Mouse (Mus musculus): Measurements from ENCODE around the gene Cd4. TPM values are rescaled to one million over a fixed set of nuclear protein-coding genes. Genes with fewer than 3 reads are reported as not detected.
"Not testable (repeated sequence)": the region's sequence is repeated elsewhere in the genome, so short reads cannot be mapped to it uniquely, and the experiment has no call there.

The Cd4 gene
- polyA plus RNA-seq, 1 experiment from 2014 or later: 0.27 TPM

DNA sequence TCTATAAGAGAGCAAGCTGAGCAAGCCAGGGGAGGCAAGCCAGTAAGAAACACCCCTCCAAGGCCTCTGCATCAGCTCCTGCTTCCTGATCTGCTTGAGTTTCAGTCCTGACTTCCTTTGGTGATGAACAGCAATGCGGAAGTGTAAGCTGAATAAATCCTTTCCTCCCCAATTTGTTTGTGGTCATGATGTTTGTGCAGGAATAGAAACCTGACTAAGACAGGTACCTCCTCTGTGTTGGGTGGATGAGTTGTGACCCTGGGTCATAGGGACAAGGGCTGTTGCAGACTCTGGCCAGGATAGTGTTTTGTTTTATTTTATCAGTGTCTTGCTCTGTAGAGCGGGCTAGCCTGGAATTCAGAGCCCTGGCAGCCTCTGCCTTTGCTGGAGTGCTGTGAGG lies 6.1 kb upstream of the Cd4 start:
- H3K9me3 ChIP-seq (ENCODE audit: control insufficient read depth, low read length); H3K4me2 ChIP-seq (replicated peaks); DNase-seq (ENCODE audit: low spot score); H3K4me1 ChIP-seq (replicated peaks; ENCODE audit: control insufficient read depth, insufficient read depth, low read length); H3K36me3 ChIP-seq (replicated peaks; ENCODE audit: control insufficient read depth, insufficient read depth); H3K9ac ChIP-seq; H3K4me3 ChIP-seq (replicated peaks; ENCODE audit: low read length); ATAC-seq (ENCODE audit: low FRiP score); H3K27me3 ChIP-seq (ENCODE audit: control insufficient read depth, insufficient read depth, low read length); H3K27ac ChIP-seq: not testable (repeated sequence)
- 98% methylated on average over 2 of the region's 2 CpGs for WGBS

DNA sequence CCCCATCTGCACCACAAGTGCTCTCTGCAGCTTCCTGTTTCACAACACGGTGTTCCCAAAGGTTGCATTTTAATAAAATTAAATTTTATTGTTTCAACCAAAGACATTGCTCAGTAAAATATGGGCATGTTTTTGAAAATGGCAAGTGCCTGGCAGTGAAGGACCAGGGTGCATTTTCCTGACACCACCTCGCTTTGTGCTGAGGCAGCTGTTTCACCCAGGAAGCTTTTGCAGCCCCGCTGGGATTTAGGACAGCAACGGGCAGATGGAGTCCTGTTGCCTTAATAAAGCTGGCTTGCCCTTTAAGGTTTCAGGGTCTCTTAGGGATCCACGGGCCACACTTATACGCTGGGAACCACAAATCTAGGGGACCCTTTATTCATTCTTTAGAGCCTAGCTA lies 3.0 kb upstream of the Cd4 start:
- Histone ChIP-seq H3K4me3 (replicated peaks; ENCODE audit: low read length) (no peak overlapping the region), H3K9ac (no peak overlapping the region), H3K36me3 (replicated peaks; ENCODE audit: control insufficient read depth, insufficient read depth) (no peaks in the 10 kb centered on the region), H3K4me2 (replicated peaks) (no peak overlapping the region), H3K9me3 (ENCODE audit: control insufficient read depth, low read length) (no peaks in the 10 kb centered on the region), H3K27ac (no peak overlapping the region), H3K4me1 (replicated peaks; ENCODE audit: control insufficient read depth, insufficient read depth, low read length) (no peaks in the 10 kb centered on the region), H3K27me3 (ENCODE audit: control insufficient read depth, insufficient read depth, low read length) (no peaks in the 10 kb centered on the region)
- 58% methylated on average over 6 of the region's 6 CpGs for WGBS
- ATAC-seq (ENCODE audit: low FRiP score) (no peak), DNase-seq (ENCODE audit: low spot score) (no peak)

DNA sequence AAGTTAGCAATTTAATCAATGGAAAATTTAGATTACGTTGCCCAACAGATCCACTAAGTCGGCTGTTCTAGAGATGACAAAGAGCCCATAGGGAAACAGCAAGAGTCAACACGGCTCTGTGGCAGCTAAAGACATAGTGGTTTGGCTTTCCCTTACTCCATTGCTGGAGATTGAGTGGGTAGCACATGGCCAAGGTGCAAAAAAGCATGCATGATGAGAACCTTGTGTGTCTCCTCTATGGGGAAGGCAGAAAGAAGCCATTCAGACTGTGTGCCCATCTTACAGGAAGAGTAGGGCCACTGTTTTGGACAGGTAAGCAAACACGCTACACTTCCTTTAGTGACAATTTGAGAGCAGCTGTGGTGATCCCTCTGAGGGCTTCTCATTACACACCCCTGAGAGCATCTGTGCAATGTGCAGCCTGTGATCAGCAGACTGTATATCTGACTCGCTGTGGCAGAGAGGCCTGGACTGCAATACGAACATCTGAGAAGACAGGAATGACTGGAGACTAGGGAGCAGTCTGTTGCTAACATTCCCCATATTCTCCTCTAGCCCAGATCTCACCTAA lies 619 bp upstream of the Cd4 start:
- H3K4me1 ChIP-seq (replicated peaks; ENCODE audit: control insufficient read depth, insufficient read depth, low read length): no peaks in the 10 kb centered on the region
- H3K4me3 ChIP-seq (replicated peaks; ENCODE audit: low read length): no peak overlapping the region
- H3K9me3 ChIP-seq (ENCODE audit: control insufficient read depth, low read length): no peaks in the 10 kb centered on the region
- no peaks in the 10 kb centered on the region for H3K36me3 ChIP-seq (replicated peaks; ENCODE audit: control insufficient read depth, insufficient read depth)
- no peak overlapping the region for H3K27ac ChIP-seq
- DNase-seq (ENCODE audit: low spot score) (no peak), ATAC-seq (ENCODE audit: low FRiP score) (no peak)
- H3K4me2 ChIP-seq (replicated peaks): no peak overlapping the region
- H3K27me3 ChIP-seq (ENCODE audit: control insufficient read depth, insufficient read depth, low read length): no peaks in the 10 kb centered on the region
- no peak overlapping the region for H3K9ac ChIP-seq
- WGBS: 92% methylated on average over 6 of the region's 6 CpGs

- H3K9me3 ChIP-seq (ENCODE audit: control insufficient read depth, low read length): no peaks in the 10 kb centered on the region
- H3K9ac ChIP-seq: no peak overlapping the region
- ATAC-seq (ENCODE audit: low FRiP score) (no peak), DNase-seq (ENCODE audit: low spot score) (no peak)
- no peak overlapping the region for H3K4me3 ChIP-seq (replicated peaks; ENCODE audit: low read length)
- no peaks in the 10 kb centered on the region for H3K27me3 ChIP-seq (ENCODE audit: control insufficient read depth, insufficient read depth, low read length)
- H3K4me1 ChIP-seq (replicated peaks; ENCODE audit: control insufficient read depth, insufficient read depth, low read length): no peaks in the 10 kb centered on the region
- no peak overlapping the region for H3K4me2 ChIP-seq (replicated peaks)
- H3K36me3 ChIP-seq (replicated peaks; ENCODE audit: control insufficient read depth, insufficient read depth): no peaks in the 10 kb centered on the region
- WGBS: 94% methylated on average over 8 of the region's 8 CpGs
- no peak overlapping the region for H3K27ac ChIP-seq
These were observed 2.1 kb downstream of the Cd4 start for GRCm38 (mm10) chr6:124885956-124886381.

GRCm38 (mm10) chr6:124884714-124885500 lies 3.1 kb downstream of the Cd4 start:
- WGBS: 72% methylated on average over 10 of the region's 10 CpGs
- H3K4me3 ChIP-seq (replicated peaks; ENCODE audit: low read length): no peak overlapping the region
- no peaks in the 10 kb centered on the region for H3K36me3 ChIP-seq (replicated peaks; ENCODE audit: control insufficient read depth, insufficient read depth)
- no peaks in the 10 kb centered on the region for H3K27me3 ChIP-seq (ENCODE audit: control insufficient read depth, insufficient read depth, low read length)
- no peaks in the 10 kb centered on the region for H3K9me3 ChIP-seq (ENCODE audit: control insufficient read depth, low read length)
- no peaks in the 10 kb centered on the region for H3K4me1 ChIP-seq (replicated peaks; ENCODE audit: control insufficient read depth, insufficient read depth, low read length)
- H3K27ac ChIP-seq: no peak overlapping the region
- ATAC-seq (ENCODE audit: low FRiP score) (no peak), DNase-seq (ENCODE audit: low spot score) (no peak)
- no peak overlapping the region for H3K9ac ChIP-seq
- H3K4me2 ChIP-seq (replicated peaks): no peak overlapping the region

DNA sequence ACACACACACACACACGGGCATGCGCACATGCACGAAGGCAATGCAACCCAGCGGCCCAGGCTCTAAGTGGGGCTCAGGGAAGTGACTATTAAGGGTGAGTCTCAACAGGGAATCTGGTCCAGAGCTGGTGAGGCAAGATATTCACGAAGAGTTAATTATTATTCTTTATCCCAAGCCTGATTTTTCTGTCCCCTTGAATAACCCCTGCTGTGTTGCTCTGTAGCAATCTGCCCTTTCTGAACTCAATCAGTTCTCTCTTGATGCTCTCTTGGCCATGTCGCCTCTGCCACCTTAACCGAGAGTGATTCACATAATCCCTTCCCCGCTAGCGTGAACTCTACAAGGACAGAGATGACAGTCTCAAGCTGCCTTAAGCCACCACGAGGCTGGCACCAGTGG lies 4.7 kb downstream of the Cd4 start:
- DNase-seq (ENCODE audit: low spot score) (no peak), ATAC-seq (ENCODE audit: low FRiP score) (no peak)
- Histone ChIP-seq H3K36me3 (replicated peaks; ENCODE audit: control insufficient read depth, insufficient read depth) (no peaks in the 10 kb centered on the region), H3K9ac (no peak overlapping the region), H3K27ac (no peak overlapping the region), H3K9me3 (ENCODE audit: control insufficient read depth, low read length) (no peaks in the 10 kb centered on the region), H3K4me2 (replicated peaks) (no peak overlapping the region), H3K4me3 (replicated peaks; ENCODE audit: low read length) (no peak overlapping the region), H3K27me3 (ENCODE audit: control insufficient read depth, insufficient read depth, low read length) (no peaks in the 10 kb centered on the region), H3K4me1 (replicated peaks; ENCODE audit: control insufficient read depth, insufficient read depth, low read length) (no peaks in the 10 kb centered on the region)
- 68% methylated on average over 10 of the region's 10 CpGs for WGBS

- no peaks in the 10 kb centered on the region for H3K36me3 ChIP-seq (replicated peaks; ENCODE audit: control insufficient read depth, insufficient read depth)
- H3K4me1 ChIP-seq (replicated peaks; ENCODE audit: control insufficient read depth, insufficient read depth, low read length): no peaks in the 10 kb centered on the region
- no peak overlapping the region for H3K4me2 ChIP-seq (replicated peaks)
- no peak overlapping the region for H3K4me3 ChIP-seq (replicated peaks; ENCODE audit: low read length)
- H3K27me3 ChIP-seq (ENCODE audit: control insufficient read depth, insufficient read depth, low read length): no peaks in the 10 kb centered on the region
- WGBS: 94% methylated on average over 9 of the region's 9 CpGs
- no peak overlapping the region for H3K27ac ChIP-seq
- DNase-seq (ENCODE audit: low spot score) (no peak), ATAC-seq (ENCODE audit: low FRiP score) (no peak)
- no peaks in the 10 kb centered on the region for H3K9me3 ChIP-seq (ENCODE audit: control insufficient read depth, low read length)
- H3K9ac ChIP-seq: no peak overlapping the region
These were observed 6.2 kb downstream of the Cd4 start for GRCm38 (mm10) chr6:124881821-124882220.

DNA sequence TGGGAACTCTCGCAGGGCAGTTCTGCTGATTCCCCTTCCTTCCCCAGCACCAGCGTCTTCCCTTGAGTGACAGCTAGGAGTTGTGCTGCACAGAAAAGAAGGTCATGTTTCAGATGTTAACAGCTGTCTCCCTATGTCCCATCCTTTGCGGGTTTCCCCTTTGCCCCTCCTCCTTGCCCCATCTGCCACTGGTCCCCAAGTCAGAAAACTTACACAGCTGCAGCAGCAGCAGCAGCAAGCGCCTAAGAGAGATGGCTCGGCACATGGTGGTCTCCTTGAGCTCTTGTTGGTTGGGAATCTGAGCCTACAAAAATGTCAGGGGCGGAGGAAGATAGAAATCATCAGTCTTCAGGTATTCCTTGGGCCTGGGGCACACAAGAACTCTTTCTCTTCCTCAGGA lies 8.6 kb downstream of the Cd4 start:
- H3K9ac ChIP-seq: no peak overlapping the region
- no peaks in the 10 kb centered on the region for H3K4me1 ChIP-seq (replicated peaks; ENCODE audit: control insufficient read depth, insufficient read depth, low read length)
- no peak for ATAC-seq (ENCODE audit: low FRiP score)
- 63% methylated on average over 6 of the region's 6 CpGs for WGBS
- no peak for DNase-seq (ENCODE audit: low spot score)
- no peaks in the 10 kb centered on the region for H3K27me3 ChIP-seq (ENCODE audit: control insufficient read depth, insufficient read depth, low read length)
- no peaks in the 10 kb centered on the region for H3K36me3 ChIP-seq (replicated peaks; ENCODE audit: control insufficient read depth, insufficient read depth)
- no peak overlapping the region for H3K4me3 ChIP-seq (replicated peaks; ENCODE audit: low read length)
- no peak overlapping the region for H3K27ac ChIP-seq
- no peaks in the 10 kb centered on the region for H3K9me3 ChIP-seq (ENCODE audit: control insufficient read depth, low read length)
- H3K4me2 ChIP-seq (replicated peaks): no peak overlapping the region

DNA sequence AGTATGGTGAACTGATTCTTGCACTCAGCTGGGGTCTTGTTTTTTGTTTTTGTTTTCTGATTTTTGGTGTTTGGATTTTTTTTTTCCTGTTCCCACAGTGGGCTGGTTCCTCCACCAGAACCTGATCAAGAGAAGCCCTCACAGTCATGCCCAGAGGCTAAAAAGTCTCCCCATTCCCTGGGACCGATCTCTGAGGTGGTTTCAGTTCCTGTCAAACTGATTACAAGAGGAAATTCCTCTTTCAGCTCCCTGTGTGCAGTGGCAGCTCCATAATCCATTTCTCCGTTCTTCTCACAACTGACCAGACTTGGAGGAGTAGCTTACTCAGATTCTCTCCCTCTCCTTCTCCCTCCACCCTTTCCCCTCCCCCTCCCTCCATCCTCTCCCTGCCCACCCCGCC lies 13.7 kb downstream of the Cd4 start:
- Histone ChIP-seq H3K9ac (no peak overlapping the region), H3K36me3 (replicated peaks; ENCODE audit: control insufficient read depth, insufficient read depth) (no peaks in the 10 kb centered on the region), H3K27me3 (ENCODE audit: control insufficient read depth, insufficient read depth, low read length) (no peaks in the 10 kb centered on the region), H3K4me2 (replicated peaks) (no peak overlapping the region), H3K27ac (no peak overlapping the region), H3K4me1 (replicated peaks; ENCODE audit: control insufficient read depth, insufficient read depth, low read length) (no peaks in the 10 kb centered on the region), H3K9me3 (ENCODE audit: control insufficient read depth, low read length) (no peaks in the 10 kb centered on the region), H3K4me3 (replicated peaks; ENCODE audit: low read length) (no peak overlapping the region)
- WGBS: 64% methylated on average over 2 of the region's 3 CpGs
- DNase-seq (ENCODE audit: low spot score): no peak
- no peak for ATAC-seq (ENCODE audit: low FRiP score)

Measured in hindbrain, embryonic 14.5 days (tissue).